Mouse (Mus musculus) fat pad, adult 2 months (tissue): Measurements from ENCODE around the gene Cish.
"Not testable (repeated sequence)": the region's sequence is repeated elsewhere in the genome, so short reads cannot be mapped to it uniquely, and the experiment has no call there.

ENCODE experiments used
- DNase-seq: peaks from one replicate; pipeline ENCODE4 v3.0.0-alpha.2; 2011; ENCODE audit warnings: low read depth, low spot score; ENCODE audit errors: extremely low read depth

Cish gene

GRCm38 (mm10) chr9:107298059-107298780, 2.4 kb downstream of the Cish start:
- DNase-seq, result no peak

GRCm38 (mm10) chr9:107298876-107299275, 3.0 kb downstream of the Cish start:
- no peak for DNase-seq

GRCm38 (mm10) chr9:107299783-107300182, 4.0 kb downstream of the Cish start:
- no peak for DNase-seq

GRCm38 (mm10) chr9:107300224-107300973, 4.6 kb downstream of the Cish start:
- no peak for DNase-seq

GRCm38 (mm10) chr9:107301554-107302331, 5.9 kb downstream of the Cish start:
- no peak for DNase-seq

GRCm38 (mm10) chr9:107302592-107302991, 6.8 kb downstream of the Cish start:
- no peak for DNase-seq

GRCm38 (mm10) chr9:107303121-107303820, 7.4 kb downstream of the Cish start:
- DNase-seq, result no peak

- no peak for DNase-seq
Observed at GRCm38 (mm10) chr9:107303900-107304299, 8.1 kb downstream of the Cish start.

- DNase-seq, result no peak
Observed at GRCm38 (mm10) chr9:107304383-107304782, 8.6 kb downstream of the Cish start.

GRCm38 (mm10) chr9:107305012-107305411, 9.2 kb downstream of the Cish start:
- no peak for DNase-seq

- no peak for DNase-seq
Observed at GRCm38 (mm10) chr9:107305601-107306542, 10.0 kb downstream of the Cish start.

GRCm38 (mm10) chr9:107306673-107307072, 10.8 kb downstream of the Cish start:
- DNase-seq, result not testable (repeated sequence)

- DNase-seq, result no peak
Observed at GRCm38 (mm10) chr9:107307099-107307872, 11.5 kb downstream of the Cish start.

- no peak for DNase-seq
Observed at GRCm38 (mm10) chr9:107307886-107308285, 12.1 kb downstream of the Cish start.

GRCm38 (mm10) chr9:107308346-107309000, 12.6 kb downstream of the Cish start:
- DNase-seq, result no peak

- no peak for DNase-seq
Observed at GRCm38 (mm10) chr9:107309171-107309570, 13.3 kb downstream of the Cish start.

GRCm38 (mm10) chr9:107309600-107309999, 13.8 kb downstream of the Cish start:
- DNase-seq, result no peak

GRCm38 (mm10) chr9:107312811-107313584, 17.2 kb downstream of the Cish start:
- DNase-seq, result no peak
